Mouse (Mus musculus) bone marrow macrophage, adult 2 months (primary cell): ENCODE data around the gene Bdkrb1.

Source experiments
- CTCF ChIP-seq: IDR thresholded peaks from 2 replicates; pipeline ENCODE4 v1.5.1; 2012; ENCODE audit warnings: low read depth, mild to moderate bottlenecking, low read length, moderate library complexity
- POLR2A ChIP-seq: IDR thresholded peaks from 2 replicates; pipeline ENCODE4 v1.6.1; 2012; ENCODE audit warnings: mild to moderate bottlenecking, low read depth, low read length, borderline replicate concordance

DNA sequence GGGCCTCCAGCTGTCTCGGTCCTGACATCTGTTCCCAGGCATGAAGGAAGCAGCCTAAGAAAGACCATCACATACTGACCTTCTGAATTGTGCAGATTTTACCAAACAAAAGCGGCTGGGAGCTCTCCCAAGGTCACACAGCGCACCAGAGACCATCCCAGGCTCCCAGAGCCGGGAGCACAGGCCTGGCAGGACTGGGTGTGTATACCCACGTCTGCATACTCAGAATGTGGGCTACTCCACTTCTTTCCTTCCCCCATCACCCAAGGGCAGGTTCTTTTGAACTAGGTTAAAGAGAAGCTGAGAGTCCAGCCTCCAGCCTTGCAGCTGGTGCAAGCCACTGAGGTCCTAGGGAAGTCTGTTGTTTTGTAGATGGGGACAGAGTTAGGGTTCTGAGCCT is 3.8 kb upstream of the Bdkrb1 start:
- TF ChIP-seq POLR2A (no peak), CTCF (no peak)
